ENCODE assay signal across 8 mouse cellular contexts in genomic region chr17:86964502-86964901, GRCm38 (mm10). TPM values are rescaled to one million over a fixed set of nuclear protein-coding genes. Genes with fewer than 3 reads are reported as not detected.
DNase-seq lines count a peak whose midpoint lies in the region; ATAC-seq and TF ChIP-seq lines count a peak whose summit lies in the region.

No protein-coding gene starts in this region.

- peak overlapping the region; percentile 72 for H3K4me2 ChIP-seq in forebrain, embryonic 14.5 days (ENCODE audit: low read length)
- peak overlapping the region; percentile 87 for H3K4me2 ChIP-seq in lung, embryonic 14.5 days

- H3K4me1 ChIP-seq in ES-Bruce4 (ENCODE audit: control insufficient read depth, insufficient read depth, low read length): peaks cover 6% of the 10 kb centered on the region
- H3K4me1 ChIP-seq in forebrain, embryonic 14.5 days (ENCODE audit: control insufficient read depth, insufficient read depth, low read length): peaks cover 12% of the 10 kb centered on the region; the same call in 1 of the 2 replicates
- H3K4me1 ChIP-seq in lung, embryonic 14.5 days (ENCODE audit: insufficient read depth): peaks cover 25% of the 10 kb centered on the region
- H3K4me1 ChIP-seq in olfactory bulb, adult 2 months (ENCODE audit: control insufficient read depth, insufficient read depth, low read length): peaks cover 48% of the 10 kb centered on the region
- H3K4me1 ChIP-seq in thymus, adult 2 months (replicated peaks; ENCODE audit: control insufficient read depth, insufficient read depth, low read length): peaks cover 33% of the 10 kb centered on the region

- 0% methylated on average over 10 of the region's 10 CpGs for WGBS in forebrain, embryonic 14.5 days
- 3% methylated on average over 10 of the region's 10 CpGs for WGBS in large intestine, adult 2 months
- 0% methylated on average over 10 of the region's 10 CpGs for WGBS in lung, embryonic 14.5 days
- under 1% methylated on average over 10 of the region's 10 CpGs for WGBS in olfactory bulb, adult 2 months
- WGBS in thymus, adult 2 months: 33% methylated on average over 10 of the region's 10 CpGs

- peak; percentile 57 for ATAC-seq in forebrain, embryonic 14.5 days
- ATAC-seq in lung, embryonic 14.5 days (ENCODE audit: insufficient read depth): peak; percentile 70

- H3K4me3 ChIP-seq in ES-Bruce4 (ENCODE audit: low read depth, low read length): peak overlapping the region; percentile 91
- peak overlapping the region; percentile 68 for H3K4me3 ChIP-seq in forebrain, embryonic 14.5 days (ENCODE audit: low read depth, low read length)
- peak overlapping the region; percentile 76 for H3K4me3 ChIP-seq in lung, embryonic 14.5 days (ENCODE audit: low read depth, low read length)
- peak overlapping the region; percentile 80 for H3K4me3 ChIP-seq in olfactory bulb, adult 2 months (ENCODE audit: insufficient read depth, low read depth, low read length)
- no peak overlapping the region for H3K4me3 ChIP-seq in thymus, adult 2 months (ENCODE audit: control insufficient read depth, insufficient read depth, low read length)

- TF ChIP-seq POLR2A in ES-Bruce4 (IDR thresholded peaks at IDR 0.05; ENCODE audit: insufficient read depth, low read length): no peak
- no peak for TF ChIP-seq POLR2A in olfactory bulb, adult 2 months (IDR thresholded peaks at IDR 0.05; ENCODE audit: insufficient read depth, low read depth, low read length)
- TF ChIP-seq POLR2A in thymus, adult 2 months (IDR thresholded peaks at IDR 0.05; ENCODE audit: control insufficient read depth, extremely low read depth, insufficient read depth, low read length, poor library complexity): no peak

- H3K27me3 ChIP-seq in ES-Bruce4 (ENCODE audit: control insufficient read depth, insufficient read depth, low read length, poor library complexity, severe bottlenecking): no peaks in the 10 kb centered on the region
- no peaks in the 10 kb centered on the region for H3K27me3 ChIP-seq in forebrain, embryonic 14.5 days (replicated peaks; ENCODE audit: control insufficient read depth, insufficient read depth, low read length)
- H3K27me3 ChIP-seq in lung, embryonic 14.5 days (ENCODE audit: insufficient read depth, low read length): no peaks in the 10 kb centered on the region
- 0 out of 2 replicates have a peak, but pooled peaks cover 3% of the 10 kb centered on the region for H3K27me3 ChIP-seq in thymus, adult 2 months (ENCODE audit: control insufficient read depth, insufficient read depth, low read length)

- no peaks in the 10 kb centered on the region for H3K36me3 ChIP-seq in ES-Bruce4 (ENCODE audit: control insufficient read depth, insufficient read depth, low read length, poor library complexity, severe bottlenecking)
- 0 out of 2 replicates have a peak, but pooled peaks cover 2% of the 10 kb centered on the region for H3K36me3 ChIP-seq in forebrain, embryonic 14.5 days (ENCODE audit: control insufficient read depth, insufficient read depth, low read length)
- H3K36me3 ChIP-seq in lung, embryonic 14.5 days (ENCODE audit: insufficient read depth): peaks cover 19% of the 10 kb centered on the region; the same call in 1 of the 2 replicates
- H3K36me3 ChIP-seq in thymus, adult 2 months (ENCODE audit: control insufficient read depth, insufficient read depth, low read length): no peaks in the 10 kb centered on the region

- TF ChIP-seq CTCF in ES-Bruce4 (IDR thresholded peaks at IDR 0.05; ENCODE audit: low read depth, low read length): no peak
- TF ChIP-seq CTCF in lung, embryonic 14.5 days (IDR thresholded peaks at IDR 0.05; ENCODE audit: low read depth): no peak
- no peak for TF ChIP-seq CTCF in olfactory bulb, adult 2 months (IDR thresholded peaks at IDR 0.05; ENCODE audit: insufficient read depth, low read depth, low read length)
- TF ChIP-seq CTCF in thymus, adult 2 months (IDR thresholded peaks at IDR 0.05; ENCODE audit: borderline replicate concordance, control insufficient read depth, extremely low read depth, insufficient read depth, low read length, poor library complexity): no peak

- no peak for TF ChIP-seq EP300 in ES-Bruce4 (IDR thresholded peaks at IDR 0.05; ENCODE audit: insufficient read depth, low read depth, low read length)

- H3K9me3 ChIP-seq in ES-Bruce4 (replicated peaks; ENCODE audit: control insufficient read depth, insufficient read depth, low read length, poor library complexity, severe bottlenecking): no peaks in the 10 kb centered on the region
- no peaks in the 10 kb centered on the region for H3K9me3 ChIP-seq in forebrain, embryonic 14.5 days (replicated peaks; ENCODE audit: control insufficient read depth, low read length)
- H3K9me3 ChIP-seq in lung, embryonic 14.5 days (ENCODE audit: low read depth, low read length): no peaks in the 10 kb centered on the region

- DNase-seq in c-Kit-positive CD71-negative TER-119-negative erythroid progenitor cells, embryonic 14.5 days (ENCODE audit: low read depth): peak; percentile 53
- peak; percentile 88 for DNase-seq in forebrain, embryonic 14.5 days (ENCODE audit: low spot score)
- peak; percentile 91 to 92 for DNase-seq in heart, postnatal 10 days
- DNase-seq in large intestine, adult 2 months (ENCODE audit: low read depth, low spot score): peak; percentile 37
- peak; percentile 93 for DNase-seq in lung, embryonic 14.5 days
- DNase-seq in thymus, adult 2 months: no peak

- intact Hi-C loops in heart, postnatal 10 days (cut with DNase I): loop anchor here (10.0 kb wide), 1 partner anchor 60 kb away; the partner anchor contains the start of genes Cript and Pigf

- H3K27ac ChIP-seq in ES-Bruce4 (ENCODE audit: insufficient read depth, low read length): peak overlapping the region; percentile 18; the same call in 1 of the 2 replicates
- no peak overlapping the region for H3K27ac ChIP-seq in forebrain, embryonic 14.5 days (ENCODE audit: low read depth, low read length)
- H3K27ac ChIP-seq in lung, embryonic 14.5 days (ENCODE audit: low read depth): peak overlapping the region; percentile 94
- H3K27ac ChIP-seq in olfactory bulb, adult 2 months (ENCODE audit: insufficient read depth, low read depth, low read length): peak overlapping the region; percentile 68
- no peak overlapping the region for H3K27ac ChIP-seq in thymus, adult 2 months (ENCODE audit: control insufficient read depth, insufficient read depth, low read length)

- H3K9ac ChIP-seq in ES-Bruce4 (ENCODE audit: low read depth, poor library complexity, severe bottlenecking): peak overlapping the region; percentile 94
- peak overlapping the region; percentile 1; the same call in 1 of the 2 replicates for H3K9ac ChIP-seq in forebrain, embryonic 14.5 days (ENCODE audit: low read length)
- peak overlapping the region; percentile 88 for H3K9ac ChIP-seq in lung, embryonic 14.5 days

RNA-seq across cellular contexts. Expression of gene Rhoq, which starts 1.6 kb away (rescaled TPM):
- polyA plus RNA-seq in ES-Bruce4 (2011; ENCODE audit: insufficient read depth, insufficient read length, low read depth, missing spikeins): 42.1 and 47.1 TPM in 2 replicates
- polyA plus RNA-seq in forebrain, embryonic 14.5 days (2014; fragmentation: Nextera tagmentation; extraction: Ambion mirVana): 5.2 and 6.2 TPM in 2 replicates
- total RNA-seq in heart, postnatal 10 days (2021): 100 to 1,000 TPM; 168 to 176 TPM
- polyA plus RNA-seq in large intestine, adult 2 months (2012; rRNA removed): 13.9 and 20.5 TPM in 2 replicates
- 17.6 and 19.4 TPM in 2 replicates for polyA plus RNA-seq in lung, embryonic 14.5 days (2014; fragmentation: Nextera tagmentation; extraction: Ambion mirVana)
- polyA plus RNA-seq in olfactory bulb, adult 2 months (2012; ENCODE audit: insufficient read depth, insufficient read length, low replicate concordance, missing spikeins): not detected in 2 replicates
- polyA plus RNA-seq in thymus, adult 2 months (2012; rRNA removed): 11.5 and 14.5 TPM in 2 replicates

RNA-seq across cellular contexts. Expression of gene Atp6v1e2, which starts 16.8 kb away (rescaled TPM):
- polyA plus RNA-seq in ES-Bruce4 (2011; ENCODE audit: insufficient read depth, insufficient read length, low read depth, missing spikeins): 0.48 TPM in 1 of 2 replicates, not detected in the other
- not detected in 2 replicates for polyA plus RNA-seq in forebrain, embryonic 14.5 days (2014; fragmentation: Nextera tagmentation; extraction: Ambion mirVana)
- not detected for total RNA-seq in heart, postnatal 10 days (2021)
- polyA plus RNA-seq in large intestine, adult 2 months (2012; rRNA removed): not detected in 2 replicates
- polyA plus RNA-seq in lung, embryonic 14.5 days (2014; fragmentation: Nextera tagmentation; extraction: Ambion mirVana): not detected in 2 replicates
- not detected in 2 replicates for polyA plus RNA-seq in olfactory bulb, adult 2 months (2012; ENCODE audit: insufficient read depth, insufficient read length, low replicate concordance, missing spikeins)
- polyA plus RNA-seq in thymus, adult 2 months (2012; rRNA removed): not detected in 2 replicates

RNA-seq across cellular contexts. Expression of gene Tmem247, which starts 47.4 kb away (rescaled TPM):
- polyA plus RNA-seq in ES-Bruce4 (2011; ENCODE audit: insufficient read depth, insufficient read length, low read depth, missing spikeins): not detected in 2 replicates
- not detected in 2 replicates for polyA plus RNA-seq in forebrain, embryonic 14.5 days (2014; fragmentation: Nextera tagmentation; extraction: Ambion mirVana)
- total RNA-seq in heart, postnatal 10 days (2021): not detected
- polyA plus RNA-seq in large intestine, adult 2 months (2012; rRNA removed): not detected in 2 replicates
- polyA plus RNA-seq in lung, embryonic 14.5 days (2014; fragmentation: Nextera tagmentation; extraction: Ambion mirVana): not detected in 2 replicates
- polyA plus RNA-seq in olfactory bulb, adult 2 months (2012; ENCODE audit: insufficient read depth, insufficient read length, low replicate concordance, missing spikeins): not detected in 2 replicates
- polyA plus RNA-seq in thymus, adult 2 months (2012; rRNA removed): 0.19 TPM in 1 of 2 replicates, not detected in the other

Comparison
In these comparisons a context has a peak if more than half of its experiments do, and no peak if none do; other contexts are left out.
1. H3K27ac ChIP-seq: peak in ES-Bruce4 (single experiment), lung, embryonic 14.5 days (single experiment) and olfactory bulb, adult 2 months (single experiment); none in forebrain, embryonic 14.5 days (single experiment) and thymus, adult 2 months (single experiment).
2. H3K9ac ChIP-seq: peak in every context shown above with its lines; median percentile 94 in ES-Bruce4; 88 in lung, embryonic 14.5 days; 1 in forebrain, embryonic 14.5 days.